Mouse (Mus musculus): ENCODE data around the gene Spry2. TPM values are rescaled to one million over a fixed set of nuclear protein-coding genes. Genes with fewer than 3 reads are reported as not detected.

The Spry2 gene
- polyA plus RNA-seq, 1 experiment from 2014 or later = 25.8 TPM

DNA sequence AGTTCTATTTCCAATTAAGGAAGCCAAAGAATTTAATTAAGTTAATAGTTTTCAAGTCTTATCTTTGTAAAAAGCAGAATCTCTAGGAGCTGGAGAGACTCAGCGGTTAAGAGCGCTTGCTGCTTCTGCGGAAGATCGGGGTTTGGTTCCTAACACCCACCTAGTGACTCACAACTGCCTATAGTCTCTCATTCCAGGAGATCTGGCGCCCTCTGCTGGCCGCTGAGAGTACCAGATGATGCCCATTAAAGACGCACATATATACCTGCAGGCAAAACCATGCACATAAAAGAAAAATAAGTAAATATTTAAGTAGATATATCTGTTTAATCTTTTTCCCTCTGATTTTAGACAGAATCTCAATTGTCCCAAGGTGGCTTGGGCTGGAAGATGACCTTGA is 6.2 kb upstream of the Spry2 start:
- Histone ChIP-seq H3K27me3 (ENCODE audit: low read depth, poor library complexity, severe bottlenecking) (peaks cover 19% of the 10 kb centered on the region), H3K36me3 (no peaks in the 10 kb centered on the region), H3K4me1 (peaks cover 12% of the 10 kb centered on the region), H3K4me3 (no peak overlapping the region), H3K27ac (replicated peaks) (no peak overlapping the region), H3K9me3 (replicated peaks) (no peaks in the 10 kb centered on the region; the same call in 1 of the 2 replicates)
- DNase-seq (ENCODE audit: low spot score) = peak; percentile 31
- 83% methylated on average over 7 of the region's 7 CpGs for WGBS

- Histone ChIP-seq H3K27ac (replicated peaks) (no peak overlapping the region), H3K36me3 (no peaks in the 10 kb centered on the region), H3K27me3 (ENCODE audit: low read depth, poor library complexity, severe bottlenecking) (peaks cover 19% of the 10 kb centered on the region), H3K9me3 (replicated peaks) (no peaks in the 10 kb centered on the region; the same call in 1 of the 2 replicates), H3K4me1 (peaks cover 15% of the 10 kb centered on the region), H3K4me3 (no peak overlapping the region)
- 96% methylated on average over 3 of the region's 3 CpGs for WGBS
- no peak for DNase-seq (ENCODE audit: low spot score)
Observed at GRCm38 (mm10) chr14:105900841-105901240, 4.2 kb upstream of the Spry2 start.

- peak overlapping the region; percentile 98 for H3K27ac ChIP-seq (replicated peaks)
- peak overlapping the region; percentile 88 for H3K4me3 ChIP-seq
- H3K27me3 ChIP-seq (ENCODE audit: low read depth, poor library complexity, severe bottlenecking) = peaks cover 19% of the 10 kb centered on the region
- DNase-seq (ENCODE audit: low spot score) = no peak
- 5% methylated on average over 11 of the region's 11 CpGs for WGBS
- no peaks in the 10 kb centered on the region; the same call in 1 of the 2 replicates for H3K9me3 ChIP-seq (replicated peaks)
- H3K4me1 ChIP-seq = peaks cover 25% of the 10 kb centered on the region
- H3K36me3 ChIP-seq = no peaks in the 10 kb centered on the region
Observed at GRCm38 (mm10) chr14:105899116-105899515, 2.5 kb upstream of the Spry2 start.

GRCm38 (mm10) chr14:105898266-105899111 is 1.9 kb upstream of the Spry2 start:
- under 1% methylated on average over 58 of the region's 58 CpGs for WGBS
- peaks cover 31% of the 10 kb centered on the region for H3K4me1 ChIP-seq
- no peaks in the 10 kb centered on the region; the same call in 1 of the 2 replicates for H3K9me3 ChIP-seq (replicated peaks)
- DNase-seq (ENCODE audit: low spot score) = peak; percentile 90
- H3K27ac ChIP-seq (replicated peaks) = peak overlapping the region; percentile 98
- H3K27me3 ChIP-seq (ENCODE audit: low read depth, poor library complexity, severe bottlenecking) = peaks cover 24% of the 10 kb centered on the region
- H3K36me3 ChIP-seq = peaks cover 1% of the 10 kb centered on the region
- H3K4me3 ChIP-seq = peak overlapping the region; percentile 88

- Histone ChIP-seq H3K4me1 (peaks cover 40% of the 10 kb centered on the region), H3K9me3 (replicated peaks) (no peaks in the 10 kb centered on the region), H3K27ac (replicated peaks) (peak overlapping the region; percentile 98), H3K36me3 (peaks cover 10% of the 10 kb centered on the region), H3K27me3 (ENCODE audit: low read depth, poor library complexity, severe bottlenecking) (peaks cover 33% of the 10 kb centered on the region), H3K4me3 (peak overlapping the region; percentile 88)
- peak; percentile 86 for DNase-seq (ENCODE audit: low spot score)
- WGBS = 0% methylated on average over 23 of the region's 28 CpGs
Observed at GRCm38 (mm10) chr14:105897569-105898101, 1.0 kb upstream of the Spry2 start.

- peaks cover 46% of the 10 kb centered on the region for H3K4me1 ChIP-seq
- H3K27ac ChIP-seq (replicated peaks) = peak overlapping the region; percentile 98
- no peaks in the 10 kb centered on the region for H3K9me3 ChIP-seq (replicated peaks)
- H3K27me3 ChIP-seq (ENCODE audit: low read depth, poor library complexity, severe bottlenecking) = peaks cover 29% of the 10 kb centered on the region
- peak; percentile 69 for DNase-seq (ENCODE audit: low spot score)
- H3K36me3 ChIP-seq = peaks cover 15% of the 10 kb centered on the region
- H3K4me3 ChIP-seq = peak overlapping the region; percentile 88
- WGBS = under 1% methylated on average over 50 of the region's 50 CpGs
Observed at GRCm38 (mm10) chr14:105895961-105896651, 513 bp downstream of the Spry2 start.

GRCm38 (mm10) chr14:105894971-105895873 is 1.4 kb downstream of the Spry2 start:
- H3K9me3 ChIP-seq (replicated peaks) = no peaks in the 10 kb centered on the region
- peak overlapping the region; percentile 88 for H3K4me3 ChIP-seq
- peak; percentile 67 for DNase-seq (ENCODE audit: low spot score)
- peaks cover 22% of the 10 kb centered on the region for H3K27me3 ChIP-seq (ENCODE audit: low read depth, poor library complexity, severe bottlenecking)
- under 1% methylated on average over 36 of the region's 36 CpGs for WGBS
- peaks cover 15% of the 10 kb centered on the region for H3K36me3 ChIP-seq
- peaks cover 53% of the 10 kb centered on the region for H3K4me1 ChIP-seq
- peak overlapping the region; percentile 98 for H3K27ac ChIP-seq (replicated peaks)

DNA sequence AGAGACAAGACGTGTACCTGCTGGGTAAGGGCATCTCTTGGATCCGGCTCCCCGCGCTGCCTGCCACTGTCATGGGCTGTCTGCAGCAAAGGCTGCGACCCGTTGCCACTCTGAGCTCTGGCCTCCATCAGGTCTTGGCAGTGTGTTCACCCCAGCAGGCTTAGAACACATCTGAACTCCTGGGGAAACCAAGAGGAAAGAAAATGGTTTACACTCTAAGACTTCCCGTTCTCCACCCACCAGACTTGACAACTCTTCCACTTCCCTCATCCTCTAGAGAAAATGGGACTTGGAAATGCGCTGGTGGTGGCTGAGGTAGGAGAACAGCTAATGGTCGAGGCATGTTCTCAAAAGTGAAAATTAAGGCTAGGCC is 3.0 kb downstream of the Spry2 start:
- no peak for DNase-seq (ENCODE audit: low spot score)
- Histone ChIP-seq H3K27me3 (ENCODE audit: low read depth, poor library complexity, severe bottlenecking) (peaks cover 15% of the 10 kb centered on the region), H3K4me1 (peaks cover 46% of the 10 kb centered on the region), H3K9me3 (replicated peaks) (no peaks in the 10 kb centered on the region), H3K4me3 (peak overlapping the region; percentile 88), H3K27ac (replicated peaks) (peak overlapping the region; percentile 98), H3K36me3 (peaks cover 15% of the 10 kb centered on the region)
- 16% methylated on average over 9 of the region's 9 CpGs for WGBS

- H3K4me1 ChIP-seq = peaks cover 41% of the 10 kb centered on the region
- H3K9me3 ChIP-seq (replicated peaks) = no peaks in the 10 kb centered on the region
- peak; percentile 47 for DNase-seq (ENCODE audit: low spot score)
- peak overlapping the region; percentile 98 for H3K27ac ChIP-seq (replicated peaks)
- H3K4me3 ChIP-seq = peak overlapping the region; percentile 88
- 51% methylated on average over 24 of the region's 24 CpGs for WGBS
- peaks cover 15% of the 10 kb centered on the region for H3K36me3 ChIP-seq
- H3K27me3 ChIP-seq (ENCODE audit: low read depth, poor library complexity, severe bottlenecking) = peaks cover 15% of the 10 kb centered on the region
Observed at GRCm38 (mm10) chr14:105892941-105893622, 3.5 kb downstream of the Spry2 start.

DNA sequence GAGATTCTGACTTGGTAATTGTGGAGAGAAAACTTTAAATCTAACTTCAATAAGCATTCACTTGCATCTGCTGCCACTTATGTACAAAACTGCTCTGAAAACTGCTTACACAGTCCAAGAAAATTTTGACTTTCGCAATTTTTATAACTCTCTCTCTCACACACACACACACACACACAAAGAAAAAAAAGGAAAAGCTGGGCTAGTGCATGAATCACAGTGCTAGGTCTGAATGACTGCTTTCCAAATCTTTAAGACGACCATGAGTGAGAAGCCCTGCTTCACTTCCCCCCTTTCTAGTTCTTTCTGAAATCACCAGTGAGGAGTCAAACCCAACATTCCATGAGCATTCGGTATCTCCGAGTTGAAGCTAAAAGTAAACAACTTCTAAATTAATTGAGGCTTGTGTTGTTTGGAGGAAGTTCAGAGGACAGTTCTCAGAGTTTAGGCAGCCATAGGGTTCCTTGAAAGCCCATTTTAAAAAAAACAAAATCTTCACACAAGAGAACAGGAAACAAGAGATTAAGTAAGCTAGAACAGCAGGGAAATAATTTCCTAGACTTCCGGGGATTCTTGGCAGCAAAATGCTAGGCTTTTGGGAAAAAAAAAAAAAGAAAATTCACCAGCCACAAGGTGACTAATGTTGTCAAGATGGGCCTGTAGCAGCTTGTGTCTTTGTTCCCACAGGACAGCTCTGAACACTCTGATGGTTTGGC is 5.9 kb downstream of the Spry2 start:
- no peaks in the 10 kb centered on the region for H3K9me3 ChIP-seq (replicated peaks)
- DNase-seq (ENCODE audit: low spot score) = no peak
- peaks cover 15% of the 10 kb centered on the region for H3K36me3 ChIP-seq
- H3K27me3 ChIP-seq (ENCODE audit: low read depth, poor library complexity, severe bottlenecking) = peaks cover 15% of the 10 kb centered on the region
- 52% methylated on average over 5 of the region's 5 CpGs for WGBS
- H3K27ac ChIP-seq (replicated peaks) = no peak overlapping the region
- no peak overlapping the region for H3K4me3 ChIP-seq
- peaks cover 38% of the 10 kb centered on the region for H3K4me1 ChIP-seq

- Histone ChIP-seq H3K27me3 (ENCODE audit: low read depth, poor library complexity, severe bottlenecking) (no peaks in the 10 kb centered on the region), H3K4me3 (no peak overlapping the region), H3K36me3 (0 out of 2 replicates have a peak, but pooled peaks cover 4% of the 10 kb centered on the region), H3K4me1 (peaks cover 12% of the 10 kb centered on the region), H3K27ac (replicated peaks) (no peak overlapping the region), H3K9me3 (replicated peaks) (no peaks in the 10 kb centered on the region)
- no peak for DNase-seq (ENCODE audit: low spot score)
- WGBS = 94% methylated on average over 9 of the region's 9 CpGs
Observed at GRCm38 (mm10) chr14:105886643-105887374, 9.8 kb downstream of the Spry2 start.

Data from midbrain, embryonic 10.5 days (tissue).